Mouse (Mus musculus): ENCODE results near the gene Ahdc1. TPM values are rescaled to one million over a fixed set of nuclear protein-coding genes. Genes with fewer than 3 reads are reported as not detected.

Gene Ahdc1
- total and polyA plus RNA-seq, 3 experiments = 1.6 to 19.9 (median 8.4) TPM

DNA sequence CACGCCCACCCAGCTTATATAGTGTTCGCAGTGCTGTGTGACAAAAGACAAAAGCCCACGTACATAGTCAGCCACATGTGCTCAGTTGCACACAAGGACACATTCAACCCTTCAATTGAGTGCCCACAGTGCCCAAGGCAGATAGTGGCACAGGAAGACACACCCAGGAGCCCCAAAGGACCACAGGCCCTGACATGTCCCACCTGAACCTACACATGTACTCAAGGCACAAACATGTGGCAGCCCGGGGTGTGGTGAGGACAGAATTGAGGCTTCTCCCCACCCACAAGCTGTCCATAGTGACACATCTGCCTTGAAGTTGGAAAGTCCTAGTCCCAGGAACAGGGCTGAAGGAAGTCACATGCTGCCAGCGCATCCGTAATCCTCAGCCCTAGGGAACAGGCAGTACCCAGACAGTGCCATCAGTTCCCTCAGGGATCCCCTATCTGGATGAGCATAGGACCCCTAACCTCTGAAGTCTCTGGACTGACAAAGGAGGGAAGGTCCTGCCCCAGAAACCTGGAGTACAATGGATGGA is 76.2 kb downstream of the Ahdc1 start:
- in situ Hi-C loops (cut with MboI; ENCODE audit: low pct_ligation_motif_present, low pct_unique_long_range_greater_than_20kb, low sequenced_read_pairs) = no loop called here
- H3K4me3 ChIP-seq (replicated peaks in 1 of 3; ENCODE audit: low read depth in 2 of 3, low read length in 2 of 3, poor library complexity in 1 of 3) = no peak overlapping the region
- no peaks in the 10 kb centered on the region for H3K27me3 ChIP-seq (replicated peaks)
- H3K4me2 ChIP-seq (ENCODE audit: insufficient read depth, low read depth, poor library complexity, severe bottlenecking) = no peak overlapping the region
- no peak overlapping the region for H3K9ac ChIP-seq (ENCODE audit: insufficient read depth, low read depth)
- peaks cover 0 to 7% of the 10 kb centered on the region in 2 experiments for H3K36me3 ChIP-seq (replicated peaks in 1 of 2; ENCODE audit: control insufficient read depth in 1 of 2, insufficient read depth in 1 of 2, low read length in 1 of 2)
- TF ChIP-seq TCF12 (IDR thresholded peaks at IDR 0.05; ENCODE audit: low read depth, low read length) (no peak), MAX (IDR thresholded peaks at IDR 0.05; ENCODE audit: low read length) (peak; percentile 55)
- H3K79me2 ChIP-seq (replicated peaks; ENCODE audit: control insufficient read depth, extremely low read depth, insufficient read depth, poor library complexity, severe bottlenecking) = no peaks in the 10 kb centered on the region
- DNase-seq (ENCODE audit: extremely low read depth) = no peak
- H3K4me1 ChIP-seq (ENCODE audit: control insufficient read depth in 1 of 2, insufficient read depth in 2 of 2) = peaks cover 24 to 43% of the 10 kb centered on the region in 2 experiments
- no peaks in the 10 kb centered on the region for H3K9me3 ChIP-seq (replicated peaks; ENCODE audit: low read length)
- H3K27ac ChIP-seq (ENCODE audit: insufficient read depth, low read depth) = no peak overlapping the region
- dilution Hi-C loops (cut with MboI; ENCODE audit: extremely low pct_ligation_motif_present, extremely low pct_unique_long_range_greater_than_20kb, low sequenced_read_pairs) = no loop called here

DNA sequence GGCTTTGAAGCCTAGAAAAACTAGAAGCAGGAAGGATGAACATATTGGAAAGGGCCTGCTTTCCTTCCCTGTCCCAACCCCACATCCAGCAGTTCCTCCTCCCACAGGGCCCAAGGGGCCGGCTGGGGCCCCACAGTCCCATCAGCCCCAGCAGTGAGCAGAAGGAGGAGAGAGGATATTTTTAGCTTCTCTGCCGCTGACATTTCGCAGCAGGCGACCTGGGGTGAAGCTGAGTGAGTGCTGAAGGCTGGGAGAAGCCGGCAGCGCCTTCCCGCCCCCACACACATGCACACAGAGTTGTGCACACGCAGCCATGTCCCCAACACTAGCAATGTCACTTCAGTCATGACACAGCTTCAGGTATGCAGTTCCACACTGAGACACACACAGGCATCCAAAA is 76.8 kb downstream of the Ahdc1 start:
- TF ChIP-seq JUND (conservative IDR thresholded peaks at IDR 0.05; ENCODE audit: low read depth, low read length) (no peak), TCF12 (IDR thresholded peaks at IDR 0.05; ENCODE audit: low read depth, low read length) (no peak), CHD2 (IDR thresholded peaks at IDR 0.05; ENCODE audit: low read length) (peak; percentile 27; the same call in 1 of the 2 replicates), ZMIZ1 (IDR thresholded peaks at IDR 0.05; ENCODE audit: low read depth, low read length) (no peak), RAD21 (IDR thresholded peaks at IDR 0.05; ENCODE audit: low read depth, low read length) (no peak), IRF4 (IDR thresholded peaks at IDR 0.05; ENCODE audit: low read depth, low read length) (no peak), UBTF (IDR thresholded peaks at IDR 0.05; ENCODE audit: low read depth, low read length) (no peak), CHD1 (IDR thresholded peaks at IDR 0.05; ENCODE audit: low read depth, low read length) (no peak), MEF2A (IDR thresholded peaks at IDR 0.05; ENCODE audit: borderline replicate concordance, low read depth, low read length) (peak; percentile 74)
- H3K9ac ChIP-seq (ENCODE audit: insufficient read depth, low read depth) = no peak overlapping the region
- in situ Hi-C loops (cut with MboI; ENCODE audit: low pct_ligation_motif_present, low pct_unique_long_range_greater_than_20kb, low sequenced_read_pairs) = no loop called here
- H3K9me3 ChIP-seq (replicated peaks; ENCODE audit: low read length) = no peaks in the 10 kb centered on the region
- peaks cover 0 to 7% of the 10 kb centered on the region in 2 experiments for H3K36me3 ChIP-seq (replicated peaks in 1 of 2; ENCODE audit: control insufficient read depth in 1 of 2, insufficient read depth in 1 of 2, low read length in 1 of 2)
- H3K79me2 ChIP-seq (replicated peaks; ENCODE audit: control insufficient read depth, extremely low read depth, insufficient read depth, poor library complexity, severe bottlenecking) = no peaks in the 10 kb centered on the region
- DNase-seq (ENCODE audit: extremely low read depth) = no peak
- dilution Hi-C loops (cut with MboI; ENCODE audit: extremely low pct_ligation_motif_present, extremely low pct_unique_long_range_greater_than_20kb, low sequenced_read_pairs) = no loop called here
- no peaks in the 10 kb centered on the region for H3K27me3 ChIP-seq (replicated peaks)
- no peak overlapping the region for H3K4me2 ChIP-seq (ENCODE audit: insufficient read depth, low read depth, poor library complexity, severe bottlenecking)
- H3K4me3 ChIP-seq (replicated peaks in 1 of 3; ENCODE audit: low read depth in 2 of 3, low read length in 2 of 3, poor library complexity in 1 of 3) = no peak overlapping the region
- peaks cover 24 to 49% of the 10 kb centered on the region in 2 experiments for H3K4me1 ChIP-seq (ENCODE audit: control insufficient read depth in 1 of 2, insufficient read depth in 2 of 2)
- no peak overlapping the region for H3K27ac ChIP-seq (ENCODE audit: insufficient read depth, low read depth)

DNA sequence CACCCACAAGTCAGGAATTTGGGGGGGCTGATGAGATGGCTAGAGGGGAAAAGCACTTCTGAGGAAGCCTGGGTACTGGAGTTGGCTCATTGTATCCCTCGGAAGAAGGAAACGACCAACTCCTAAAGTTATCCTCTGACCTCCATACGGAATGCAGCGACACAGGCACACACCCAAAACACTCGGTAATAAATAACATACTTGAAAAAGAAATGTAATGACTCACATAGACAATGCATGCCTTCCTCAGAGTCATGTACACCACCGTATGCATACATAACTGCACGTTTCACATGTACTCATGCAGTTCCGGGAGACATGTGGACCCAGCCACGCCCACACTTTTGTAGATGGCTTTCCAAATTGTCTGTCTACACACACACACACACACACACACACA is 78.3 kb downstream of the Ahdc1 start:
- H3K9me3 ChIP-seq (replicated peaks; ENCODE audit: low read length) = no peaks in the 10 kb centered on the region
- no peaks in the 10 kb centered on the region for H3K79me2 ChIP-seq (replicated peaks; ENCODE audit: control insufficient read depth, extremely low read depth, insufficient read depth, poor library complexity, severe bottlenecking)
- peaks cover 24 to 54% of the 10 kb centered on the region in 2 experiments for H3K4me1 ChIP-seq (ENCODE audit: control insufficient read depth in 1 of 2, insufficient read depth in 2 of 2)
- no peak overlapping the region for H3K9ac ChIP-seq (ENCODE audit: insufficient read depth, low read depth)
- no peak overlapping the region for H3K4me3 ChIP-seq (replicated peaks in 1 of 3; ENCODE audit: low read depth in 2 of 3, low read length in 2 of 3, poor library complexity in 1 of 3)
- dilution Hi-C loops (cut with MboI; ENCODE audit: extremely low pct_ligation_motif_present, extremely low pct_unique_long_range_greater_than_20kb, low sequenced_read_pairs) = no loop called here
- H3K27me3 ChIP-seq (replicated peaks) = no peaks in the 10 kb centered on the region
- H3K4me2 ChIP-seq (ENCODE audit: insufficient read depth, low read depth, poor library complexity, severe bottlenecking) = no peak overlapping the region
- no peak for DNase-seq (ENCODE audit: extremely low read depth)
- H3K27ac ChIP-seq (ENCODE audit: insufficient read depth, low read depth) = no peak overlapping the region
- in situ Hi-C loops (cut with MboI; ENCODE audit: low pct_ligation_motif_present, low pct_unique_long_range_greater_than_20kb, low sequenced_read_pairs) = no loop called here
- H3K36me3 ChIP-seq (replicated peaks in 1 of 2; ENCODE audit: control insufficient read depth in 1 of 2, insufficient read depth in 1 of 2, low read length in 1 of 2) = peaks cover 0 to 7% of the 10 kb centered on the region in 2 experiments
- no peak for TF ChIP-seq CHD2 (IDR thresholded peaks at IDR 0.05; ENCODE audit: low read length)
- TF ChIP-seq ZMIZ1 (IDR thresholded peaks at IDR 0.05; ENCODE audit: low read depth, low read length) = no peak
- no peak for TF ChIP-seq MAFK (IDR thresholded peaks at IDR 0.05; ENCODE audit: insufficient replicate concordance, low read length)
- no peak for TF ChIP-seq E2F4 (IDR thresholded peaks at IDR 0.05; ENCODE audit: insufficient replicate concordance, low read depth, low read length)
- no peak for TF ChIP-seq NELFE (IDR thresholded peaks at IDR 0.05; ENCODE audit: low read depth, low read length)
- no peak for TF ChIP-seq ETS1 (conservative IDR thresholded peaks at IDR 0.05; ENCODE audit: low read depth, low read length)
- TF ChIP-seq TCF12 (IDR thresholded peaks at IDR 0.05; ENCODE audit: low read depth, low read length) = no peak
